Mouse (Mus musculus): ENCODE measurements around the gene Scamp4.
A peak's percentile ranks its signal among the peaks of the same experiment; 100 is the strongest.

Gene Scamp4

DNA sequence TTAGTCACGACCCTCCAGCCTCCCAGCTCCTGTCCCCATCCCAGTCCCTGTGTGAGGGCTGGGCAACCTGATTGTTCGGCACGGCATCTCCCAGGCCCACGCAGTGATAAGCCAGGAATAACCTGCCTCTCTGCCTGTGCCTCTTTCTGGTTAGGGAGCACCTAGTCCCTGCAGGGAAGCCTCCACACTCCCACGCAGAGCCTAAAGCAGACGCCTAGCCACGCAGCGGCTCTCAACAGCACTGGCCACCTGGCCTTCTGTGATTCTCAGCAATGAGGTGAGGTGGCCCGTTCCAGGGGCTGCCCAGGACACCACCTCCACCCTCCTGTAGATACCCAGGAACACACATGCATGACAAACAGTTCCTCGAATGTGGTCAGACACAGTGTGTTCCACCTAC lies 47.7 kb downstream of the Scamp4 start:
- ATAC-seq (ENCODE audit: low TSS enrichment), result peak; percentile 70

DNA sequence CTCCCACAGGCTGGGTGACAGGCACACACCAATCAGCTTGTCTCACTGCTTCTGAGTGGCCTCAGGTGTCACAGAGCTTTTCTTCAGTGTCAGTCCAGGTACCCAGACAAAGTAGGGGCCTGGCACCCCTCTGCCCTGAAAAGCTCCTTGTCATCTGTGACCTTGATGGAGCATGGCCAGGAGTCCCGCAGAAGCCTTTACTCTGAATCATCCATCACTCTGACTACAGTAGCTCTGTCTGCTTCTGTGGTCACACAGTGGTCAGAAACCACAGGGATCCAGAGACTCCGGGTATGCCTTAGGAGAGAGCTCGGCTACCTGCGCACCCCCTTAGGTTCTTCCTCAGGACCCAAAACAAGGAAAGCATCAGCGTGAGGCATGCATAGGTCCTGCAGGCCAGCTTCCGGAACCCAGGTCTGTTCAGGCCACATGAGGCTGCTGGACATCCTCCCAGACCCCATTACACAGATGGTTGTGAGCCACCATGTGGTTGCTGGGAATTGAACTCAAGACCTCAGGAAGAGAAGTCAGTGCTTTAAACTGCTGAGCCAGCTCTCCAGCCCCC lies 50.6 kb downstream of the Scamp4 start:
- no peak for ATAC-seq (ENCODE audit: low TSS enrichment)

GRCm38 (mm10) chr10:80654866-80655265 lies 52.2 kb downstream of the Scamp4 start:
- ATAC-seq (ENCODE audit: low TSS enrichment), result no peak

- no peak for ATAC-seq (ENCODE audit: low TSS enrichment)
Measured at GRCm38 (mm10) chr10:80655406-80656129, 52.9 kb downstream of the Scamp4 start.

- ATAC-seq (ENCODE audit: low TSS enrichment), result peak; percentile 83
Measured at GRCm38 (mm10) chr10:80656130-80656862, 53.6 kb downstream of the Scamp4 start.

- ATAC-seq (ENCODE audit: low TSS enrichment), result peak; percentile 21; the same call in 1 of the 2 replicates
Measured at GRCm38 (mm10) chr10:80656863-80657623, 54.4 kb downstream of the Scamp4 start, which contains the start of gene Btbd2. Gene Btbd2 (minus strand): TSS chr10:80657071.

DNA sequence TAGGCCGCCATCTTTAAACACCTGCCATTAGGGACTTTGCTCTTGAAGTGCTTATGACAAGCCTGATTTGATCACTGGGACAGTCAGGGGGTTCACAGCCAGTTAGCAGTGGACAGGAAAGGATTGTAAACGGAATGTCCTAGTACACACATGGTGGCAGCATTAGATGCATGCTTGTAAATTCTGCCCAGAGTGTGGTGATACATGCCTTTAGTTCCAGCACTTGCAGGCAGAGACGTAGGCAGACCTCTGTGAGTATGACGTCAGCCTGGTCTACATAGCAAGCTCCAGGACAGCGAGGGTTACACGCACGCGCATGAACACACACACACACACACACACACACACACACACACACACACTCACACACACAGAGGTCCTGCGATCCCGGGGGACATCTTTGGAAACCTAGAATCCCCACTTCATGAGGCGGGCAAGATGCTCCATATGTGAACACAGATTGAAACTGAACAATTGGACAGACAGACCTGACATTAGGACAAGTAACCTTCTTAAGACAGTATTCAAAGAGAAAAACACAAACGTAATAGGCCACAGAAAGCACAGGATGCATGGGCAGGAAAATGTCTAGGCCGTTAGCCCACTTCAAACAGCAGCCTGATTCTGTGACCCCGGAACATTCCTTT lies 55.6 kb downstream of the Scamp4 start:
- ATAC-seq (ENCODE audit: low TSS enrichment), result no peak

- ATAC-seq (ENCODE audit: low TSS enrichment), result no peak
Measured at GRCm38 (mm10) chr10:80658841-80659202, 56.1 kb downstream of the Scamp4 start.

GRCm38 (mm10) chr10:80659213-80659612 lies 56.5 kb downstream of the Scamp4 start:
- ATAC-seq (ENCODE audit: low TSS enrichment), result no peak

- no peak for ATAC-seq (ENCODE audit: low TSS enrichment)
Measured at GRCm38 (mm10) chr10:80661149-80661548, 58.5 kb downstream of the Scamp4 start.

- ATAC-seq (ENCODE audit: low TSS enrichment), result no peak
Measured at GRCm38 (mm10) chr10:80663485-80664196, 61.0 kb downstream of the Scamp4 start.

GRCm38 (mm10) chr10:80664197-80665015 lies 61.7 kb downstream of the Scamp4 start:
- peak; percentile 56; the same call in 1 of the 2 replicates for ATAC-seq (ENCODE audit: low TSS enrichment)

GRCm38 (mm10) chr10:80665016-80665380 lies 62.3 kb downstream of the Scamp4 start:
- ATAC-seq (ENCODE audit: low TSS enrichment), result no peak
